Mouse (Mus musculus) frontal cortex, postnatal 14 days (tissue): ENCODE results near the gene Polr3b.
A peak's percentile ranks its signal among the peaks of the same experiment; 100 is the strongest.

Experiments
- DNase-seq, 2 experiments: peaks; one replicate each; pipeline ENCODE4 v3.0.0; 2022; ENCODE audit warnings: low spot score in 2 of 2

The Polr3b gene

DNA sequence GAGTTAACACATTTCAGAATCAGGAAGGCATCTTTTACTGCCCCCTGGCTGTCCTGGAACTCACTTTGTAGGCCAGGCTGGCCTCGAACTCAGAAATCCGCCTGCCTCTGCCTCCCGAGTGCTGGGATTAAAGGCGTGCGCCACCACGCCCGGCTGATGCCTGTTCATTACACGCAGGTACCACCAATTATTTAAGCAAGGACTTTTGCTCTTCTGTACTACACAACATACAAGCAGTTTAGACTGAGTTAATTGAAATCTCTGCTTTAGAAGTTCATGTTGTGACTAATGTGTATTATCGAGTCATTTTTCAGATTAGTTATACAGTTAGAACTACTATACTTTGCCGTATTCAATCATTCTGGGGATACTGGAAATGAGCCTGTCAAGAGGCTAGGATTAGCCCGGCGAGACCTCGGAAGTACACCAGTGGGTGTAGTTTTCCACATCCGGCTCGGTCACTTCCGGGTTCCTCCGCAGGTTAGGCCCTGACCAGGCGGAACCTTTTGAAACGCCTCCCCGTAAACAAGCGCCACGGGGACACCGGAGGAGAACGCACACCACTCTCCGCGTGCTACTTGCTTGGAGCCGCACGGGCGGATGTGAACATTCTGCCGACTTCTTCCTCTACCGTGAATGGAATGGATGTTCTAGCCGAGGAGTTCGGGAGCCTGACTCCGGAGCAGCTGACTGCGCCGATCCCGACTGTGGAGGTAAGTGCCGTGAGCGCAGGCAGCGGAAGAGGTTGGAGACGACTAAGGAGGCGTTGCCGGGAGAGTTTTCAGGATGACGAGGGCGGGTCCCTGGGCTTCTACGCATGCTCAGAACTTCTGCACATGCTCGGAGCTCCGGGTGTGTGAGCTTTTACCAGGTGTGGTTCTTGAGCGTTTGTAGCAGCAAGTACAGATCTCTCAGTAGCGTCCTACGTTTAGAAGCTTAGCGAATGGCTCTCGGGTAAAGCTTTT, at the start of gene Polr3b:
Gene Polr3b, plus strand, starts transcription at position 467 of the 965 bp plus-strand sequence.
- DNase-seq = peak; percentile 91 to 92

DNA sequence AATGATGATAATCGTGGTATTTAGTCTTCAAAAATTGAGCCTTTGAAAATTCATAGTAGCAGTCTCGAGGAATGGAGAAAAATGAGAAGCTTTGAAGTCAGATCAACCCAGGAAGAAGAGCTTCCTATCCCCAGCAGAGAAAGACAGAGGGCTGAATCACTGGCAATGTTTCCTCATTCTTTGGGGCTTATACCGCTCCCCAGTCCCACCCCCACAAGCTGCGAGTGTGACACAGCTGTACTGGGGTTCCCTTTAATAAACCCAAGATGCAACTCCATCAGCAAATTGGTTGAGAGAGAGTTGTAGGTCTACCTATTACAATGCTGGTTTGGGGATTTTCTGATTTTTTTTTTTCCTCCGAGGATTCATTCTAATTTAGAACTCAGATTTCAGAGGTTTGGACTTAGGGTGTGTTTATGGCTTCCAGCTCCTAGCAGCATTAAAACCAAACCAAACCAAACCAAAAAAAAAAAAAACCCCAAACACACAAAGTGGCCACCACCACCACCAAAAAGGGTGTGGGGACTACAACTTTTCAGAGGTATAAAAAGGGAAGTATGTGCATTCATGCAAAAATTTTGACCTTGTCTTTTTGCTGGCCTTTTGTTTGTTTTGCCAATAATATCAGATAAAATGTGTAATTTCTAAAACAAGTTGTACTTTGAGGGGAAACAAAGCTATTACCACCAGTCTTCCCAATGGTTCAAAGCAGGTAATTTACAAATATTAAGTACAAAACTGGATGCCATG, 48.2 kb upstream of the Polr3b start:
- no peak for DNase-seq

DNA sequence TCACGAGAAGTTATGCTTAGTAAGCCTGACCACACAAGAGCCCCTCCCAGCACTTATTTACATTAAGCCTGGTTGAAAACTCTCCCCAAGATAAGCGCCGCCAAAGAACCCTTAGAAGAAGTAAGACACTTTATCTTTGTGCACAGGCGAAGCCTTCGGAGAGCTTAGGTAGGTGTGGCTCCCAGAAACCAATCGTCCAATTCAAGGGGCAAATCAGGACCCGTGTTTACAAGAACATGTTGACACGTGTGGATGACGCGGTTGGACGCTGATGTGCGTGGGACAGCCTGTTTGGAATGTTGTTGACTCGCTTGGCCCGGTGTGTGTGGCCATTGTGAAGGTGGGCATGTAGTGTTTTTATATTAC, 46.1 kb upstream of the Polr3b start:
- no peak for DNase-seq

DNA sequence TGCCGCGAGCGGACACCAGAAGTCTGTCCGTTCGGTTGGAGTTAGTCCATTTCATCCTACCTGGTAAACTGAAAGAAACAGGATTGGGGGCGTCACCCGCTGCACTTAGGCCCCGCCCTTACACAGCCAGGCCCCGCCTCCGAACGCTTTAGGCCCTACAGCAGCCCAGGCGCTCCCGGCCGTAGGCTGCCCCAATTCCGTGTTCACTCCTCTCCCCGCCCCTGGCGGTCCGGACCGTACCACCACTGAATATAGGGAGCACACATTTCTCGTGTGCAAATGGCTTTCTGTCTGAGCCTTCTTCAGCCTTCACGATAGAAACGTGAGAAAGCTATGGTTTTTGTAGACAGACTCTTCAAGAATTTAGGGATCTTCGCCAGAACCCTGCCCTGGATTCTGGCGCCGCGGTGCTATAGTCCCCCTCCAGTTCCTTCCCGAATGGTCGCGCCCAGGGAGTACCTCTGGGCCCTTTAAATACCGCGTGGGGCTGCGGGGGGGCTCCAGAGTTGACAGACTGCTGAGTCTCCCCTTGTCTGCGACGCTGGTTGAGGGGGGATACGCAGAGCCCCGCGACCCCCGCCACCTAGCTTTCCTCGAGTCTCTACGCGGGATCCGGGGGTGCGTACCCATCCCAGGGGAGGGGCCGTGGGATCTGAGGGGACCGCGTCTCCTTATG, 45.6 kb upstream of the Polr3b start, which contains the start of gene Tcp11l2:
Gene Tcp11l2, plus strand, starts transcription at position 232 of the 676 bp plus-strand sequence.
- peak; percentile 89 for DNase-seq

DNA sequence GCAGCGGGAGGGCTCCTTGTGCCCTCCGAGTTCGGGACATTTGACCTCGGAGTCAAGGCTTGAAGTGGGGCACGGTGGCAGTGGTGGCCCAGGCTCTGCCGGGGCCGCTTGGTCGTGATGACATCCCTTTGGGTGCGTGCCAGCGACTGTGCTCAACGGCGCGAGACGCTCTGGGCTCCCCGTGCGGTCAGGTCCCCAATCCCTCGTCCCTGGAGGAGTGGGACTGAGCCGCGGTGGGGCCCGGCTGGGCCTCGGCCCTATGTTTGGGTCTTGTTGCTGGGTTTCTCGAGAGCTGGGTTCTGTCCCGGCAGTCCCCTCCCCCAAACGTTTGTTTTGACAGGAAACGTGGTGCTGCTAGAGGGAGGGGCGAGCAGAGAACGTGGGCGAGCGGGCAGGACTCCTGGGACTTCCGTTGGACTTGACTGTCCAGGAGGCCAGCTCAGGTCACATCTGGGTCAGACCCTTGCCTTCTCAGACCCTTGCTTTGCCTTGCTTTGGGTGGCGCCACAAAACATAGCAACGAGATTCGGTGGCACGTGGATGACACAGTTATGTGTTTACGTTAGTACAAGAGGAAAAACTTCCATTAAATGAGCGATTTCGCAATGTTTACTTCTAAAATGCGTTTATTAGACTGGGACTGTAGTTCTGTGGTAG, 44.9 kb upstream of the Polr3b start:
- DNase-seq = peak; percentile 54 to 60

DNA sequence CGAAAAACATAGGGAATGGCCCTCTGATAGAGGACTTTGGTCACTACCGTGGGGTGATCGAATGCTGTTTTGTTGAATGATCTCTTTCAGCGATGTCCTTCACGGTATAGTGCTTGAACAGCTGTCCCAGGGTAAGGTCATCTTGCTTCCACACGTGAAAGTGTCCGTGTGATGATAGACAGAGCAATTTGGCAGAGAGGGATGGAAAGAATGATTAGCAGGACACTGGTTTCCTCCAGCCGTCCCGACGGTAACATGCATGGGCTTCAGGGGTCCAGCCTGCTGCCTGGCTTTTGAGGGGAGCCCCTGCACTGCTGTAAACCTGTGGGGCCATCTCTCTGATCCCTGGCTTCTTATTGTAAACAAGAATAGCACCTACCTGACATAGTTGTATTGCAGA, 43.4 kb upstream of the Polr3b start:
- DNase-seq = no peak

DNA sequence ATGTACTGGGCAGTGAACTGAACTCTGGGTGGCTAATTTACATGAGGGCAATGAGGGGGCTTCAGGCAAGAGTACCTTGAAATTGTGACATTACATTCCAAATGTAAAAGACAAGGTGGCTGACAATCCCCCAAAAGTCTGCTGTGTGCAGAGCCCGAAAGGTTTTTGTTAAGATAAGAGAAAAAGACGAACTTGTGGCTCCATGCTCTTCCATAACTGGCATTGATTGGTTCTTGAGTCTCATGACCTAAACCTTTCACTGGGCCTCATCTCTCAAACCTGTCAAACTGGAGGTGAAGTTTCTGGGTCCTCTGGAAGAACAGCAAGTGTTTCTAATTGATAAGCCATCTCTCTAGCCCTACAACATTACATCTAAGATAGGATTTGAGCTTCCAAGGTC, 42.6 kb upstream of the Polr3b start:
- DNase-seq = no peak

DNA sequence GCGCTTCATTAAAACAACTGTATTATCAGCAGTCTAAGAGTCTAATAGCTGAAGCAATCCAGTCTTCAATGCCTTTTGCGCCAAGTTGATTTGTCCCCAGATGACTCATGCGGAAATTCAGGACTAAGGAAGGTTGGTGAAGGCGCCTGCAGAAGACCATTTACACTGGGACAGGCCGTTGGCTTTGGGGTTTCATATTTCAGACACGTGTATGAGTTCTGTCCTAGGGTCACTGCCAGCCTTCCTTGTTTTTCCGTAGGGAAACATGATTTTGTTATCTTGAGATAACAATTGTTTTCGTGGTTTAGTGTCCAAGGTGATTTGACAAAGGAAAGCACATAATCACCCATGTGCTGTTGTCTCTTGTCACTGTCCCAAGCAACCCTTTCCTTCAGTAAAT, 40.9 kb upstream of the Polr3b start:
- DNase-seq = no peak

DNA sequence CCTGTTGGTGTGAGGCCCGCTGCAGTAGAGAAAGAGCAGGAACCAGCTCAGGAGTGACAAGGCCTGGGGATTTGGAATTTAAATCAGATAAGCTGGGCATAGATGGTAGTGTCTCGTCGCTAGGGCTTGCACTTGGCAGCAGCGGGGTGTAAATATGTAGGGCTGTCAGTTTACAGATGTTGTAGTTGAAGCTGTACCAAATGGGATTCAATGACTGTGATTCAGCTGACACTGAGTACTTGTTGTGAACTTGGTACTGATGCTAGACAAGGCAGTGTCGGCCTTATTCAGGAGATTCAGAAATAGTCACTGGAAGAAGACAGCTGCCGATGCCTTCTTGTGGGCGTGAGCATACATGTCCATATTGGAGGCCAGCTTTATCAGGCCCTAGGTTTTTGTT, 39.9 kb upstream of the Polr3b start:
- DNase-seq = no peak

DNA sequence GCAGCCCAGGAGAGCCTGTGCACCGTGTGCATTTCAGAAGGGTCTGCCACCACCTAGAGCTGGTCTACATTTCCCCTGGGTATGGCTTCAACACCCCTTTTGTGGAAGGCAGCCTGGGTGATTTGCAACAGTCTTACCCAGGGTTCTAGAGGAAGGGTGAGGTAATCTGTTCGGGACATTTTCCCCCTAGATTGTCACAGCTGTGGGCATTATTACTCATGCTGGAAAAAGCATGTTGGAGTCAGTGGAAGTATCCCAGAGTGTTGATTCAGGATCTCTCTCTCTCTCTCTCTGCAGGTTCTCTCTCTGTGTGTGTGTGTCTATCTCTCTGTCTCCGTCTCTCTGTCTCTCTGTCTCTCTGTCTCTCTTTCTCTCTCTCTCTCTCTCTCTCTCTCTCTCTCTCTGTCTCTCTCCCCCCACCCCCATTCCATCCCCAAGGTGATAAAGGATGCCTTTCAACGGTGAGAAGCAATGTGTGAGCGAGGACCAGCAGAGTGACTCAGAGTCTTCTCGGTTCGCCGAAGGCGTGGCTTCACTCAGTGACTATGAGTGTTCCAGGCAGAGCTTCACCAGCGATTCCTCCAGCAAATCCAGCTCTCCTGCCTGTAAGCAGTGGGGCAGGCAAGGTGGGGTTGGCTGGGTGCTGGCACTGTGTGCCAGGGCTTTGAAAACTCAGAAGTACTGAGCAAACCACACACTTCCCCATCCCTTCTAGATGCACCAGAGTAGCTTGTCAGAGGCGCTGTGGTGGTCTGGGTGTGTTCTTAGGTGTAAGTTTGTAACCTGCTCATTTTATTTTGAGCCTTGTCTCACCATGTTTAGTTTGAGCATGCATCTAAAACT, 37.4 kb upstream of the Polr3b start:
- DNase-seq = no peak

DNA sequence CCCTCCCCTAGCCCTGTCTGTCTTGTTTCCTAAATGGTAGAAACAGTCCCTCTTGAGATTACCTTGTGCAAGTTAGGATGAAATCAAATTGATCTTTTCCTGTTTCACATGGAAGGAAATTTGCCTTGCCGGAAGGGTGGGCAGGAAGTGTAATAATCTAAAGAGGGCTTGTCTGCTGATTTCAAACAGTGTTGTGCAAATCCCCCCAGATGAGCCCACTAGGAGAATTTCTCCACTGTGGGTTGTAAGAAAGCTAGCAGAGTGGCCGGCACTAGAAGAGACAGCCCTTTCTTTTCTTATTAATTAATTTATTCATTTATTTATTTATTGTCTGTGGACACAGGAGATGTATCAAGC, 36.8 kb upstream of the Polr3b start:
- DNase-seq = no peak

DNA sequence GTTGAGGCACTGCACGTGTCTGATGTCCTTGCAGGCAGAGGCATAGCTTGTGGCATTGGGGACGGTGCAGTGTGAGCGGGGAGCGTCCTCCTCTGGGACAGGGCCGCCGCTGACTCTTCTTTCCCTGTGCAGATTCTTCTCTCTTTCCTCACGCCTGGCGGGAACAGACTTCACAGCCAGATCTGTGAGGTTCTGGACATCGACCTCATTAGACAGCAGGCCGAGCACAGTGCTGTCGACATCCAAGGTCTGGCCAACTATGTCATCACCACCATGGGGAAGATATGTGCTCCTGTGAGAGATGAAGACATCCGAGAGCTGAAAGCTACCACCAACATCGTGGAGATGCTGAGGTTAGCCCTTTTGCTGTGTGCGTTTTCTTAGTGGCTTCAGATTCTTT, 31.1 kb upstream of the Polr3b start:
- DNase-seq = no peak

DNA sequence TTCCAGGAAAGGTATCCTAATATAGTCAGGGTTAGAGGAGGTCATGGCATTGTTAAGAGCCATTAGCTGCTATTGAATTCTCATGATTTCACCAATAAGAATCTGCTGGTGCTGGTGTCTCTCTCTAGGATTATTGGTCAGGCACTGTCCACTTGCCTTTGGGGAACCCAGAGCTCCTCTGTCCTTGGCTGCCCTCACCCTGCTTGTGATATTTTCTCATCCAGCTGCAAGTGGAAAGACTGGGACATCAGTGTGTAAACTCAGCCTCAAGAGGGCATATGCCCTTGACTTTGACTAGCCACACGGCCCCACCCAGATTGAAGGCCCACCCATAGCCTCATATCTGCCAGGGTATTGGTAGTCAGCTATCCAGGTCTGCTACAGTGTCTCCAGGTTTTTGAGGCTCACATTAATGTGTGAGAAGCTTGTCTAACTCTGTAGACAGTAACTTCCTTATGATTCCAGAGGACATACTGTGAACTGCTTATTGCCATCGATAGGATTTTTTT, 30.4 kb upstream of the Polr3b start:
- no peak for DNase-seq

DNA sequence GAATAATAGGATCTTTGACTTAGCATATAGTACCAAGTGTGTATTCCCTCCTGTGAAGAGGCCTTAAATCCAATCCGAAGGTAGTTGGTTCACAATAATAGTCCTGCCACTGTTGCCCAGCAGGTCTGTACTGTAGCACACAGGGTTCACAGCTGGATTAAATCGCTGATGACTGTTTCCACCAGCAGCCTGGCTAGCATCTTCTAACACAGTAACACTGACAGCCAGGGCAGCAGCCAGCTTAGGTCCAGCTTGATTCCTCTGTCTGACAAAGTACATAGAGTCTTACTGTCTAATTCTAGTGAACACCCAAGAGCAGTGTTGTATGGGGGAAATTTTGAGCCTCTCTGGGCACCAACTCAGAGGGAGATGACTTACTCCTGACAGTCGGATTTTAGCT, 29.3 kb upstream of the Polr3b start:
- no peak for DNase-seq

DNA sequence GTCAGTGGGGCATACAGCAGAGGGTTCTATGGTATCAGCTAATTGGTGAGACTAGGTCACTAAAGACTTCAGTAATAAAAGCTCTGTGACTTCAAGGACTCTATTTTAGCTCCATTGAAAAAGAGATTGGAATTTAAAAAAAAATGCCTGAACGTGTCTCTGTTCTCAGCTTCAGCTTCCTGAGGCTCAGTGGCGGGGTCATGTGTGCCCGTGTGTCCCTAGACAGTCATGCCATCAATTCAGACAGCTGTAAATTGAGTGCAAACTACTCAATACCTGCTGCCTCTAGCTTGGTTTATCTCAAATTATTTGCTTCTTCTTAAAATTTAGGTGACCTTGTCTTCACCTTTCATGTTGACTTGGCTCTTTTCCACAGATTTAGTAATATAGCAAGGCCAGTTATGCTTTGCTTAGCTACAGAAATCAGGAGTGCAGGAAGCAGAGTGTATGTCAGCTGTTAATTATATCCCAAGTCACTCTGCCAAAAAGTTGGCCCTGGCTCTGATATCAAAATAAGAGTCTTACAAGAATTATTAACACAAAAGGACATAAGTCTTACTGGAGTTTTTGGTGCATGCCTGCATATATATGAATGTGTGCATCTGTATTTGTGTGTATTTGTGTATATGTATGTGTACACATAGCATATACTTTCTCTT, 24.8 kb upstream of the Polr3b start:
- no peak for DNase-seq

DNA sequence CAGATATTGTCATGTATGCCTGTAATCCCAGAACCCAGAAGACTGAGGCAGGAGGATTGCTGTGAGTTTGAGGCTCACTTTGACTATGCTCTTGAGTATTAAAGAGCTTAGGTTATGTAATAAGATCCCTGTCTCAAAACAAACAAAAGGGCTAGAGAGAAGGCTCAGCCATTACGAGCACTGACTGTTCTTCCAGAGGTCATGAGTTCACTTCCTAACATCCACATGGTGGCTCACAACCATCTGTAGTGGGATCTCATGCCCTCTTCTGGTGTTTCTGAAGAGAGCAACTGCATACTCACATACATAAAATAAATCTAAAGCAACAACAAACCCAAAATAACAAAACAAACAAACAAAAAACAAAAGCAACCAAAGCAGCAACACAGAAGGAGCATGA, 23.9 kb upstream of the Polr3b start:
- DNase-seq = no peak

DNA sequence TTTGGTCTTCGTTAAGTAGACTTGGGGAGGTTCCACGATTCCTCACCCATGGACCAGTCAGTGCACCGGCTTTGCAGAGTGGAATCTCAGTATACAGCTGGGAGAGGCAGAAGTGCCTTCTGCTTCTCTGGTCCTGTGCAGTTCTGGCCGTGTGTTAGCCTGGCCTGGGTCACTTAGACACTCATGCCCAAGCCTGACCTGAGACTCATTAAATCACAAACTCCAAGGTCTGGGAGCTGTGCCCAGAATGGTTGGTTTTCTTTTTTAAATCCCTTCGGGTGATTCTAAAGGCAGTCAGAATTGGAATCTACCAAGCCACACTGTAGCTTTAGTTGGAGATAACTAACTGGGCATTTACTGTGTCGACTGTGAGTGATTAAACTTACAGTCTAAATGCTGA, 22.0 kb upstream of the Polr3b start:
- no peak for DNase-seq

DNA sequence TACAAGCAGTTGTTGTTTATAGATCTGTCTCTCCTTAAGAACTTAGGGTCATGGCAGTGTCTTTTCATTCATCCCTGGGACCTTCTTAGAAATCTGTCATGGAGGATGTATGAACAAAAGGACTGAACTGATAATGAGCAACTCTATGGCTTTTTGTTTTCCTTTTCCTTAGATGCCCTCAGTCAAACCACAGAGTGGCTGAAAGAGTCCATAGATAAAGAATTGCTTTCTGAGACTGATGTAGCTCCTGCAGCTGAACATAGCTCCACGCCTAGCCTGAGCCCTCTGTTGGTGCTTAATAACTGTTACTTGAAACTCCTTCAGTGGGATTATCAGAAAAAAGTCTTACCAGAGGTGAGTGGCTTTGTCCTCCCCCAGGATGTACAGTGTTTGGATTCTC, 17.8 kb upstream of the Polr3b start:
- DNase-seq = no peak

DNA sequence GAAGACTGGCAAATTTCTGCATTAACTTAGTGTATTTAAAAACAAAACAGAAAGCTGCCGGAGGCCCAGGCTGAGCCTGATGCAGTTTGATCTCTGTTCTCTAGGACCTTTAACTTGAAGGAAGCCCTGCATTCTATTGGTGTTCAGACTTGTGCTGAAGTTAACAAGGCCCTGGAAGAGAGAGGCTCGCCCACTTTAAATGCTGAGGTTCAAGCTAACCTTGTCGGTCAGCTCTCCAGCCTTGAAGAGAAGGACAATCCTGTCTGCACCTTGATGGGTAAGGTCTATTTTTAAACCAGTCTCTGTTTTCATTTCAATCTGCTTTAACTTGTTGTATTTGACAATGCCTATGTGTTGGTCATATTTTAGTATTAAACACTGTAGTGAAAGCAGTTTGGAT, 13.7 kb upstream of the Polr3b start:
- DNase-seq = no peak

DNA sequence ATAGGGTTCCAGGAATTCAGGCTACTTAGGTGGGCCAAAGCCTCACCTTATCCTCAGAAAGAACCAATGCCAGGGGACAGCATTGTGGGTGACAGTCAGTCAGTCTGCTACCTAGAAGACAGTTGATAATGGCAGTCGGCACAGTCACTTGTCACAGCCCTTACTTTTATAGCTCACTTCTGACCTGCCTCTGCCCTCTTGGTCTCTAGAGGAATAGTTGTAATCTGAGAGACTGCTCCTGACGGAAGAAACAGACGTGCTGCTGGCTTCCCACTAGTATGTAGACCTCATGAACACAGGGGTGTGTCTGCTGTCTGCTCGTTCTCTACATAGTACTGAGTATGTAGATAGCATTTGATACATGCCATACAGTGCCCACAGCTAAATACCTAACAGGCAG, 11.8 kb upstream of the Polr3b start:
- no peak for DNase-seq
